Mouse (Mus musculus): ENCODE results near the gene Lrrc20.

Lrrc20 gene

GRCm38 (mm10) chr10:61473640-61474039, 2.0 kb upstream of the Lrrc20 start:
- DNase-seq (ENCODE audit: low spot score in 2 of 2): no peak

GRCm38 (mm10) chr10:61474344-61474743, 1.3 kb upstream of the Lrrc20 start:
- no peak for DNase-seq (ENCODE audit: low spot score in 2 of 2)

GRCm38 (mm10) chr10:61476440-61477165, 1.0 kb downstream of the Lrrc20 start:
- no peak for DNase-seq (ENCODE audit: low spot score in 2 of 2)

GRCm38 (mm10) chr10:61479461-61479860, 3.9 kb downstream of the Lrrc20 start:
- no peak for DNase-seq (ENCODE audit: low spot score in 2 of 2)

- DNase-seq (ENCODE audit: low spot score in 2 of 2): no peak
These were observed 4.3 kb downstream of the Lrrc20 start for GRCm38 (mm10) chr10:61479927-61480326.

- DNase-seq (ENCODE audit: low spot score in 2 of 2): no peak
These were observed 4.9 kb downstream of the Lrrc20 start for GRCm38 (mm10) chr10:61480488-61480887.

- no peak for DNase-seq (ENCODE audit: low spot score in 2 of 2)
These were observed 7.2 kb downstream of the Lrrc20 start for GRCm38 (mm10) chr10:61482771-61483170.

- DNase-seq (ENCODE audit: low spot score in 2 of 2): no peak
These were observed 9.2 kb downstream of the Lrrc20 start for GRCm38 (mm10) chr10:61484801-61485200.

- DNase-seq (ENCODE audit: low spot score in 2 of 2): no peak
These were observed 11.1 kb downstream of the Lrrc20 start for GRCm38 (mm10) chr10:61486551-61487339.

- no peak for DNase-seq (ENCODE audit: low spot score in 2 of 2)
These were observed 13.0 kb downstream of the Lrrc20 start for GRCm38 (mm10) chr10:61488522-61489110.

- no peak for DNase-seq (ENCODE audit: low spot score in 2 of 2)
These were observed 16.0 kb downstream of the Lrrc20 start for GRCm38 (mm10) chr10:61491573-61491972.

GRCm38 (mm10) chr10:61492040-61492439, 16.4 kb downstream of the Lrrc20 start:
- DNase-seq (ENCODE audit: low spot score in 2 of 2): peak; percentile 80 to 94

GRCm38 (mm10) chr10:61495461-61495860, 19.9 kb downstream of the Lrrc20 start:
- no peak for DNase-seq (ENCODE audit: low spot score in 2 of 2)

GRCm38 (mm10) chr10:61496231-61496630, 20.6 kb downstream of the Lrrc20 start:
- DNase-seq (ENCODE audit: low spot score in 2 of 2): no peak

- DNase-seq (ENCODE audit: low spot score in 2 of 2): no peak
These were observed 24.2 kb downstream of the Lrrc20 start for GRCm38 (mm10) chr10:61499505-61500466.

- DNase-seq (ENCODE audit: low spot score in 2 of 2): no peak
These were observed 25.2 kb downstream of the Lrrc20 start for GRCm38 (mm10) chr10:61500756-61501155.

- no peak for DNase-seq (ENCODE audit: low spot score in 2 of 2)
These were observed 28.5 kb downstream of the Lrrc20 start for GRCm38 (mm10) chr10:61504073-61504472.

GRCm38 (mm10) chr10:61506381-61507200, 31.0 kb downstream of the Lrrc20 start:
- no peak for DNase-seq (ENCODE audit: low spot score in 2 of 2)

- no peak for DNase-seq (ENCODE audit: low spot score in 2 of 2)
These were observed 34.3 kb downstream of the Lrrc20 start for GRCm38 (mm10) chr10:61509873-61510272.

GRCm38 (mm10) chr10:61510809-61511208, 35.2 kb downstream of the Lrrc20 start:
- DNase-seq (ENCODE audit: low spot score in 2 of 2): no peak
